Mouse (Mus musculus) thymus, adult 2 months (tissue): ENCODE results near the gene Gsta2. TPM values are rescaled to one million over a fixed set of nuclear protein-coding genes. Genes with fewer than 3 reads are reported as not detected.
A peak's percentile ranks its signal among the peaks of the same experiment; 100 is the strongest.
"Not testable (repeated sequence)": the region's sequence is repeated elsewhere in the genome, so short reads cannot be mapped to it uniquely, and the experiment has no call there.

ENCODE experiments used
- DNase-seq: peaks from one replicate; pipeline ENCODE4 v3.0.0; 2021
- H3K27ac ChIP-seq: fragments of 200-500 bp; 2 replicates; pipeline ENCODE4 v1.5.1; 2012; ENCODE audit warnings: low read length, control low read depth; ENCODE audit not compliant: control insufficient read depth, insufficient read depth
- H3K27me3 ChIP-seq: fragments of 200-500 bp; 2 replicates; pipeline ENCODE4 v1.6.1; 2012; ENCODE audit warnings: mild to moderate bottlenecking, low read length, moderate library complexity, mixed read lengths; ENCODE audit not compliant: control insufficient read depth, insufficient read depth
- H3K36me3 ChIP-seq: fragments of 200-500 bp; 2 replicates; pipeline ENCODE4 v1.6.1; 2012; ENCODE audit warnings: mild to moderate bottlenecking, low read length, moderate library complexity; ENCODE audit not compliant: control insufficient read depth, insufficient read depth
- H3K4me1 ChIP-seq: fragments of 200-500 bp; replicated peaks from 2 replicates; pipeline ENCODE4 v1.6.1; 2012; ENCODE audit warnings: low read length; ENCODE audit not compliant: control insufficient read depth, insufficient read depth
- H3K4me3 ChIP-seq: fragments of 200-500 bp; 2 replicates; pipeline ENCODE4 v1.5.1; 2012; ENCODE audit warnings: mild to moderate bottlenecking, low read length, control low read depth, moderate library complexity; ENCODE audit not compliant: control insufficient read depth, insufficient read depth
- CTCF ChIP-seq: fragments of 200-500 bp; IDR thresholded peaks from 2 replicates; pipeline ENCODE4 v1.5.1; 2012; ENCODE audit warnings: mild to moderate bottlenecking, control low read depth, low read length, moderate library complexity, borderline replicate concordance; ENCODE audit not compliant: control insufficient read depth, poor library complexity, insufficient read depth; ENCODE audit errors: extremely low read depth
- POLR2A ChIP-seq: fragments of 200-500 bp; IDR thresholded peaks from 2 replicates; pipeline ENCODE4 v1.6.1; 2012; ENCODE audit warnings: mild to moderate bottlenecking, low read length, control low read depth, moderate library complexity; ENCODE audit not compliant: control insufficient read depth, poor library complexity, insufficient read depth; ENCODE audit errors: extremely low read depth
- WGBS: fragments of 180-500 bp; shearing (Covaris S2); methylation state at CpG from one replicate; pipeline ENCODE4 v1.1.7; 2018; 5-methylcytosine and 5-hydroxymethylcytosine counted together
- polyA plus RNA-seq: library from polyadenylated mRNA; depleted of rRNA; stranded (reverse); fragments of >200 nt; gene quantifications from 2 replicates; pipeline ENCODE4 v1.2.3, GENCODE M21; 2012

The Gsta2 gene
- polyA plus RNA-seq, 1 experiment: 2.1 TPM

DNA sequence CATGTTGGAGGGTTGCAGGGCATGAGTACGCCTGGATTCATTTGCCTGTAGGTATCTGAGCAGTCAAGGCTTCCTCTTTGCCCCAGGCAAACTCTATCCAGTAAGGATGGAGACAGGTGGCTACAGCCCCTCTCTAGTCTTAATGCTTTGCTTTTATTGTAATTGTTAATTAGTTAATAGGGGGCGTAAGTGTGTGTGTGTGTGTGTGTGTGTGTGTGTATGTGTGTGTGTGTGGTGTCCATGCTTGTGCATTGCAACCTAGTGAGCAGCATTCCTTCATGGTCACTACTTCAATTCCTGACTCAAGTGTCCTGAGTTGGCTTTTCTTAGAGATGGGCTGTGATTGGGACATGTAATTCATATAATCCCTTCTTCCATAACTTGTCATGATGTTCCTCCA is 40.9 kb downstream of the Gsta2 start, which contains the start of gene Omt2a:
TSS of gene Omt2a (minus strand) at position 101 of the 400 bp plus-strand sequence.
- Histone ChIP-seq H3K4me1 (no peaks in the 10 kb centered on the region), H3K27ac (no peak within 1 kb of the TSS), H3K27me3 (no peaks in the 10 kb centered on the region), H3K36me3 (no peaks in the 10 kb centered on the region), H3K4me3 (no peak within 1 kb of the TSS)
- TF ChIP-seq CTCF (no peak), POLR2A (no peak)
- 90% methylated on average over 2 of the region's 2 CpGs for WGBS
- no peak for DNase-seq

DNA sequence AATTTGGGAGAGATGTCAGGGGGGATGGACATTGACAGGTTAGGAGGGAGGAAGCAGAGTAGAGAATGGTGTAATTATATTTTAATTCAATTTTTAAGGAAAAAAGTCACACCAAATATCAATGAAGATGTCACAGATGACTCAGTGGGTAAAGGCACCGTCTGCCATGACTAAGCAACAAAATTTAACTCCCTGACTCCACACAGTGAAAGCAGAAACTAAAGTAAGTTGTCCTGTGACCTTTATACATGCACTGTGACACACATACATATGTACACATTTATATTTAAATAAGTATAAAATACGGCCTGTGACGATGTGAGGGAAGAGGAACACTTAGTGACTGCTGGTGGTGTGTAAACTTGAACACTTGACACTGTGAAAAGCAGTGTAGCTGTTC is 47.5 kb downstream of the Gsta2 start:
- not testable (repeated sequence) for H3K36me3 ChIP-seq, H3K27me3 ChIP-seq, H3K27ac ChIP-seq, H3K4me1 ChIP-seq, DNase-seq, H3K4me3 ChIP-seq
- 76% methylated on average over 3 of the region's 3 CpGs for WGBS

DNA sequence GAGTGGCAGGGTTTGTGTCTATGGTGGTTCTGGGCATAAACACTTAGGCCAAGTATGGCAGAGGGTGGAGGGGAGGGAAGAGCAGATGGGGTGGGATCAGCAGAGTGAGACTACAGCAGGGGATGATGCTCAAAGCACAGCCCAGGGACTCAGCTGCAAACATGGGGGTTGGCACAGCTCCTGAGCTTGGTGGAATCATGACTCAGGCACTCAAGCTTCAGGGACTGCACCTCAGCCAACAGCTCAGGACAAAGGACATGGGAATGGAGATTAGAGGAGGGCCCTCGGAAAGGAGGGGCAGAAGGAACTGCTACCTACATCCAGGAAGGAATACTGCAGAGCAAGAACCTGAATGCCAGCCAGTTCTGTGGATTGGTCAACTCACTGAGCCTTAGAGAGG is 56.4 kb downstream of the Gsta2 start:
- not testable (repeated sequence) for H3K4me1 ChIP-seq, H3K4me3 ChIP-seq, DNase-seq, H3K36me3 ChIP-seq, H3K27me3 ChIP-seq, H3K27ac ChIP-seq
- 82% methylated on average over 1 of the region's 1 CpGs for WGBS

GRCm38 (mm10) chr9:78298232-78298631 is 57.4 kb downstream of the Gsta2 start:
- 91% methylated on average over 1 of the region's 1 CpGs for WGBS
- H3K27me3 ChIP-seq: no peaks in the 10 kb centered on the region
- H3K27ac ChIP-seq: no peak overlapping the region
- no peaks in the 10 kb centered on the region for H3K4me1 ChIP-seq
- no peaks in the 10 kb centered on the region for H3K36me3 ChIP-seq
- no peak for DNase-seq
- H3K4me3 ChIP-seq: no peak overlapping the region
- TF ChIP-seq CTCF: no peak

GRCm38 (mm10) chr9:78296089-78296488 is 59.5 kb downstream of the Gsta2 start:
- not testable (repeated sequence) for H3K27me3 ChIP-seq, H3K27ac ChIP-seq, H3K4me3 ChIP-seq, H3K36me3 ChIP-seq, H3K4me1 ChIP-seq
- TF ChIP-seq CTCF: peak; percentile 62; the same call in 1 of the 2 replicates
- peak; percentile 30 for DNase-seq
- WGBS: 15% methylated on average over 6 of the region's 6 CpGs

GRCm38 (mm10) chr9:78294781-78295180 is 60.8 kb downstream of the Gsta2 start:
- not testable (repeated sequence) for H3K4me3 ChIP-seq, H3K27ac ChIP-seq, H3K4me1 ChIP-seq, DNase-seq, H3K27me3 ChIP-seq, H3K36me3 ChIP-seq
- 94% methylated on average over 7 of the region's 7 CpGs for WGBS

GRCm38 (mm10) chr9:78293683-78294082 is 61.9 kb downstream of the Gsta2 start:
- WGBS: 92% methylated on average over 1 of the region's 1 CpGs

DNA sequence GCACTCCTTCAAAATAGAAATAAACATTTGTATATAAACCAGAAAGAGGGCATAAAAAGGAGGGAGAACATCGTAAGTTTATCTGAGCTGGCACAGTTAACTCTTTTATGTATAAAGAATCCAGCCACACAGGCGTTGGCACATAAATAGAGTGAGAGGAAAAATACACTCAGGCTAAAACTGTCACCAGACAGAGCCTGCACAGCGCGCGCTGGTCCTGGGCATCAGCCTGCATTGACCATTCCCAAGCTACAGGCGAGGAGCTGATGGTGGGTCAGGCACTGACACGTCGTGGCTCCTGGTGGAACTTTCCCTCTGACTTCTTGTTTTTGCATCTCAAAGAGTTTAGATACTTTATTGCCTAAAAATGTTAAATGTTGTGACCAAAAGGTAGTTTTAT is 63.1 kb downstream of the Gsta2 start:
- H3K36me3 ChIP-seq, DNase-seq, H3K27me3 ChIP-seq, H3K4me1 ChIP-seq, H3K4me3 ChIP-seq, H3K27ac ChIP-seq: not testable (repeated sequence)
- WGBS: 89% methylated on average over 8 of the region's 8 CpGs

More at GRCm38 (mm10) chr9:78293683-78294082, 61.9 kb downstream of the Gsta2 start:
- H3K4me1 ChIP-seq, H3K4me3 ChIP-seq, H3K36me3 ChIP-seq, DNase-seq, H3K27ac ChIP-seq, H3K27me3 ChIP-seq: not testable (repeated sequence)

- H3K36me3 ChIP-seq, H3K27me3 ChIP-seq, H3K27ac ChIP-seq, H3K4me3 ChIP-seq, DNase-seq, H3K4me1 ChIP-seq: not testable (repeated sequence)
- 90% methylated on average over 3 of the region's 3 CpGs for WGBS
Measured at GRCm38 (mm10) chr9:78289723-78290122, 65.9 kb downstream of the Gsta2 start, which contains the start of gene Gm10639. TSS of gene Gm10639 (plus strand) at chr9:78289923.

DNA sequence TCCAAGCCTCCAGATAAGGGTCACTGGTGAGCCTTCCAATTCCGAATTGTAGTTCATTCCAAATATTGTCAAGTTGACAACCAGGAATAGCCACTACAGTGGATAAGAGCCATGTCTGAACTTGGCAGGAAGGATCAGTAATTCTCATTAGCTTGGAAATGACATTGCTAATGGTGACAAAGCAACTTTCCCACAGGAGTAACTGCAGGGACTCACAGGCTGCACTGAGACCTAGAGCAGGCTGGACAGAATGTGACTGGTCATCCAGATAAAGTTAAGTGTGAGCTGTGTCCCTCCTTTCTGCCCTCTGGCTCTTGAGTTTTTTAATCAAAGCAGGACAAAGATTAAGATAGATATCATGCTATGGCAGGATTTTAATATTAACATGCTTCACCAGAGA is 66.5 kb downstream of the Gsta2 start:
- not testable (repeated sequence) for H3K4me3 ChIP-seq, H3K4me1 ChIP-seq, H3K36me3 ChIP-seq, H3K27me3 ChIP-seq, H3K27ac ChIP-seq, DNase-seq
- 89% methylated on average over 1 of the region's 1 CpGs for WGBS
